ENCODE assay signal across 20 mouse cellular contexts in genomic region chr11:51740701-51741100, GRCm38 (mm10). TPM values are rescaled to one million over a fixed set of nuclear protein-coding genes. Genes with fewer than 3 reads are reported as not detected.
A peak's percentile ranks its signal among the peaks of the same experiment; 100 is the strongest.
DNase-seq lines count a peak whose midpoint lies in the region; ATAC-seq and TF ChIP-seq lines count a peak whose summit lies in the region.
"Had no signal": no experiment of that assay in that cellular context is flagged by ENCODE, and none has a peak within 500 bp of the region (broad histone marks: within the 10 kb centered on the region; RNA-seq: fewer than 3 reads in every experiment).

No protein-coding gene starts in this region.

- no peaks in the 10 kb centered on the region for H3K27me3 ChIP-seq in MEL (ENCODE audit: control insufficient read depth in 1 of 2, insufficient read depth in 2 of 2, low read length in 2 of 2)
- no peaks in the 10 kb centered on the region for H3K27me3 ChIP-seq in liver, embryonic 13.5 days
- no peaks in the 10 kb centered on the region for H3K27me3 ChIP-seq in liver, postnatal 0 days (ENCODE audit: insufficient read depth, low read length)
- no peaks in the 10 kb centered on the region for H3K27me3 ChIP-seq in hindbrain, embryonic 13.5 days
- H3K27me3 ChIP-seq: CH12.LX; embryonic facial prominence, embryonic 12.5 days; forebrain, embryonic 13.5 days; heart, embryonic 15.5 days; hindbrain, embryonic 15.5 days had no signal

- TF ChIP-seq RAD21 in MEL (IDR thresholded peaks at IDR 0.05; ENCODE audit: low read depth, low read length), result no peak

- H3K9ac ChIP-seq in MEL (ENCODE audit: control insufficient read depth, low read depth, low read length, poor library complexity, severe bottlenecking), result no peak overlapping the region
- peak overlapping the region; percentile 31; the same call in 1 of the 2 replicates for H3K9ac ChIP-seq in liver, embryonic 13.5 days
- no peak overlapping the region for H3K9ac ChIP-seq in liver, postnatal 0 days (replicated peaks)
- H3K9ac ChIP-seq in hindbrain, embryonic 13.5 days, result no peak overlapping the region
- H3K9ac ChIP-seq: embryonic facial prominence, embryonic 12.5 days; forebrain, embryonic 13.5 days; heart, embryonic 15.5 days; hindbrain, embryonic 15.5 days had no signal

- peaks cover 11 to 29% of the 10 kb centered on the region in 2 experiments for H3K36me3 ChIP-seq in MEL (ENCODE audit: control insufficient read depth in 1 of 2, insufficient read depth in 2 of 2, low read length in 2 of 2)
- peaks cover 43% of the 10 kb centered on the region for H3K36me3 ChIP-seq in liver, embryonic 13.5 days
- H3K36me3 ChIP-seq in liver, postnatal 0 days (replicated peaks; ENCODE audit: insufficient read depth, low read length), result peaks cover 35% of the 10 kb centered on the region
- H3K36me3 ChIP-seq in hindbrain, embryonic 13.5 days, result peaks cover 55% of the 10 kb centered on the region

- DNase-seq in MEL (ENCODE audit: low read depth, low spot score), result peak; percentile 30
- DNase-seq in liver, embryonic 13.5 days, result peak; percentile 34
- no peak for DNase-seq in liver, postnatal 0 days
- DNase-seq in gastrocnemius, postnatal 14 days, result no peak
- no peak for DNase-seq in kidney, postnatal 10 days
- DNase-seq: adrenal gland, postnatal 10 days; cerebellum, adult 11-12 months; cerebellum, adult 9-10 months; cerebellum, postnatal 25 days; gastrocnemius, adult 2 months; heart, adult 2 months had no signal

- no peak overlapping the region for H3K4me3 ChIP-seq in MEL (ENCODE audit: control insufficient read depth in 1 of 2, insufficient read depth in 1 of 2, low read depth in 2 of 2, low read length in 2 of 2)
- no peak overlapping the region for H3K4me3 ChIP-seq in liver, embryonic 13.5 days (replicated peaks)
- no peak overlapping the region for H3K4me3 ChIP-seq in liver, postnatal 0 days (ENCODE audit: low read depth, low read length)
- no peak overlapping the region for H3K4me3 ChIP-seq in hindbrain, embryonic 13.5 days
- H3K4me3 ChIP-seq: embryonic facial prominence, embryonic 12.5 days; forebrain, embryonic 13.5 days; gastrocnemius, adult 2 months; heart, adult 2 months; heart, embryonic 15.5 days; hindbrain, embryonic 10.5 days; hindbrain, embryonic 15.5 days had no signal

- H3K9me3 ChIP-seq in MEL (replicated peaks; ENCODE audit: insufficient read depth, low read length), result no peaks in the 10 kb centered on the region
- H3K9me3 ChIP-seq in liver, embryonic 13.5 days (replicated peaks), result no peaks in the 10 kb centered on the region
- H3K9me3 ChIP-seq in liver, postnatal 0 days (ENCODE audit: low read length), result no peaks in the 10 kb centered on the region
- H3K9me3 ChIP-seq in hindbrain, embryonic 13.5 days, result no peaks in the 10 kb centered on the region
- H3K9me3 ChIP-seq: embryonic facial prominence, embryonic 12.5 days; forebrain, embryonic 13.5 days; heart, embryonic 15.5 days; hindbrain, embryonic 10.5 days; hindbrain, embryonic 15.5 days had no signal

- H3K4me2 ChIP-seq in liver, embryonic 13.5 days, result peak overlapping the region; percentile 36; the same call in 1 of the 2 replicates
- 0 out of 2 replicates have a peak overlapping the region, but pooled peaks have one; percentile 20 for H3K4me2 ChIP-seq in liver, postnatal 0 days (ENCODE audit: low read depth, low read length)
- H3K4me2 ChIP-seq in hindbrain, embryonic 13.5 days, result no peak overlapping the region
- H3K4me2 ChIP-seq: embryonic facial prominence, embryonic 12.5 days; forebrain, embryonic 13.5 days; heart, embryonic 11.5 days; heart, embryonic 15.5 days; hindbrain, embryonic 15.5 days had no signal

- WGBS in liver, embryonic 13.5 days (ENCODE audit: insufficient replicate concordance), result 37% methylated on average over 3 of the region's 3 CpGs
- WGBS in liver, postnatal 0 days (ENCODE audit: insufficient replicate concordance), result 59% methylated on average over 3 of the region's 3 CpGs
- over 99% methylated on average over 3 of the region's 3 CpGs for WGBS in hindbrain, embryonic 13.5 days

- no peak for TF ChIP-seq CTCF in MEL (IDR thresholded peaks at IDR 0.05 in 2 of 3, conservative IDR thresholded peaks at IDR 0.05 in 1 of 3; ENCODE audit: control insufficient read depth in 1 of 3, insufficient read depth in 1 of 3, low read depth in 2 of 3, low read length in 3 of 3, poor library complexity in 1 of 3, severe bottlenecking in 1 of 3)
- no peak for TF ChIP-seq CTCF in liver, postnatal 0 days (IDR thresholded peaks at IDR 0.05; ENCODE audit: low read depth)

- no peak for TF ChIP-seq POLR2A in MEL (IDR thresholded peaks at IDR 0.05; ENCODE audit: control insufficient read depth in 1 of 2, insufficient read depth in 1 of 2, low read depth in 1 of 2, low read length in 2 of 2, poor library complexity in 1 of 2)

- no peak for TF ChIP-seq EP300 in MEL (IDR thresholded peaks at IDR 0.05; ENCODE audit: low read depth in 1 of 2, low read length in 2 of 2)
- TF ChIP-seq EP300 in liver, postnatal 0 days (IDR thresholded peaks at IDR 0.05; ENCODE audit: low read depth), result no peak

- peaks cover 0 to 10% of the 10 kb centered on the region in 2 experiments; a peak in 3 of 4 replicates for H3K4me1 ChIP-seq in MEL (ENCODE audit: control insufficient read depth in 1 of 2, insufficient read depth in 2 of 2, low read length in 2 of 2)
- H3K4me1 ChIP-seq in liver, embryonic 13.5 days (replicated peaks), result peaks cover 45% of the 10 kb centered on the region
- H3K4me1 ChIP-seq in liver, postnatal 0 days (ENCODE audit: insufficient read depth), result peaks cover 21% of the 10 kb centered on the region
- H3K4me1 ChIP-seq in hindbrain, embryonic 13.5 days (replicated peaks), result no peaks in the 10 kb centered on the region
- H3K4me1 ChIP-seq: embryonic facial prominence, embryonic 12.5 days; forebrain, embryonic 13.5 days; heart, embryonic 15.5 days; hindbrain, embryonic 10.5 days; hindbrain, embryonic 15.5 days had no signal

- ATAC-seq in erythroblast, adult 5-6 weeks (replicated peaks; ENCODE audit: low FRiP score, poor library complexity, severe bottlenecking), result 0 out of 2 replicates have a peak, but pooled peaks have one; percentile 20
- peak; percentile 61 for ATAC-seq in liver, embryonic 13.5 days (ENCODE audit: low read depth)
- ATAC-seq in liver, postnatal 0 days, result peak; percentile 9; the same call in 1 of the 2 replicates
- ATAC-seq in hindbrain, embryonic 13.5 days (ENCODE audit: low FRiP score), result no peak
- ATAC-seq: forebrain, embryonic 13.5 days had no signal

- intact Hi-C loops in gastrocnemius, postnatal 14 days (cut with DNase I; ENCODE audit: low total_unique reads), result no loop called here

- no peak overlapping the region for H3K27ac ChIP-seq in MEL (ENCODE audit: control insufficient read depth, low read depth, low read length)
- peak overlapping the region; percentile 84 for H3K27ac ChIP-seq in liver, embryonic 13.5 days
- H3K27ac ChIP-seq in liver, postnatal 0 days (ENCODE audit: low read depth), result peak overlapping the region; percentile 39
- H3K27ac ChIP-seq in hindbrain, embryonic 13.5 days, result no peak overlapping the region
- H3K27ac ChIP-seq: embryonic facial prominence, embryonic 12.5 days; forebrain, embryonic 13.5 days; gastrocnemius, adult 2 months; heart, adult 2 months; heart, embryonic 15.5 days; hindbrain, embryonic 10.5 days; hindbrain, embryonic 15.5 days had no signal

- H3K79me2 ChIP-seq in MEL (ENCODE audit: control insufficient read depth, insufficient read depth, low read length, poor library complexity), result no peaks in the 10 kb centered on the region

TF ChIP-seq in MEL, 35 proteins besides CTCF, POLR2A, EP300 and RAD21 (continues in another document):
- TF ChIP-seq MEF2A (IDR thresholded peaks at IDR 0.05; ENCODE audit: extremely low read depth, insufficient replicate concordance, low read depth, low read length, poor library complexity, severe bottlenecking), result no peak
- no peak for TF ChIP-seq MYC (IDR thresholded peaks at IDR 0.05; ENCODE audit: low read depth, low read length)
- no peak for TF ChIP-seq SIN3A (IDR thresholded peaks at IDR 0.05; ENCODE audit: low read length)
- no peak for TF ChIP-seq MXI1 (IDR thresholded peaks at IDR 0.05; ENCODE audit: low read depth, low read length)

RNA-seq across cellular contexts. Expression of gene Sec24a, which starts 22.7 kb away (rescaled TPM):
- 5.3 TPM in 2 replicates for total RNA-seq in MEL (2012; rRNA removed)
- 10 to 100 TPM; 14.1 to 38.2 TPM for polyA plus RNA-seq in MEL (2012; ENCODE audit: insufficient read depth in 1 of 2, insufficient read length in 2 of 2, low read depth in 1 of 2, low replicate concordance in 2 of 2, missing spikeins in 1 of 2)
- 4.2 and 7.3 TPM in 2 replicates for total RNA-seq in erythroblast, adult 5-6 weeks (2015; ENCODE audit: low replicate concordance)
- total RNA-seq in erythroblast, adult 5-6 weeks (2017; ENCODE audit: low replicate concordance), result 2.0 and 2.6 TPM in 2 replicates
- polyA plus RNA-seq in liver, embryonic 13.5 days (2015; fragmentation: Nextera tagmentation; extraction: Ambion mirVana), result 5.8 and 8.4 TPM in 2 replicates
- polyA plus RNA-seq in liver, postnatal 0 days (2015; fragmentation: Nextera tagmentation; extraction: Ambion mirVana), result 14.1 and 15.0 TPM in 2 replicates
- total RNA-seq in gastrocnemius, postnatal 14 days (2021), result 10 to 100 TPM; 22.9 to 35.1 TPM
- 14.8 and 15.3 TPM in 2 replicates for polyA plus RNA-seq in hindbrain, embryonic 13.5 days (2015; fragmentation: Nextera tagmentation; extraction: Ambion mirVana)

RNA-seq across cellular contexts. Expression of gene Sar1b, which starts 22.8 kb away (rescaled TPM):
- 99.0 and 104 TPM in 2 replicates for total RNA-seq in MEL (2012; rRNA removed)
- 100 to 1,000 TPM in 1 of 2 experiments, not detected in 1; 124 TPM for polyA plus RNA-seq in MEL (2012; ENCODE audit: insufficient read depth in 1 of 2, insufficient read length in 2 of 2, low read depth in 1 of 2, low replicate concordance in 2 of 2, missing spikeins in 1 of 2)
- total RNA-seq in erythroblast, adult 5-6 weeks (2015; ENCODE audit: low replicate concordance), result 46.6 and 58.4 TPM in 2 replicates
- total RNA-seq in erythroblast, adult 5-6 weeks (2017; ENCODE audit: low replicate concordance), result 10.6 and 21.3 TPM in 2 replicates
- polyA plus RNA-seq in liver, embryonic 13.5 days (2015; fragmentation: Nextera tagmentation; extraction: Ambion mirVana), result 90.3 and 101 TPM in 2 replicates
- polyA plus RNA-seq in liver, postnatal 0 days (2015; fragmentation: Nextera tagmentation; extraction: Ambion mirVana), result 204 TPM in 2 replicates
- total RNA-seq in gastrocnemius, postnatal 14 days (2021), result 100 to 1,000 TPM; 212 to 254 TPM
- polyA plus RNA-seq in hindbrain, embryonic 13.5 days (2015; fragmentation: Nextera tagmentation; extraction: Ambion mirVana), result 182 and 189 TPM in 2 replicates

RNA-seq across cellular contexts. Expression of gene 0610009B22Rik, which starts 52.0 kb away (rescaled TPM):
- 37.3 and 37.7 TPM in 2 replicates for total RNA-seq in MEL (2012; rRNA removed)
- polyA plus RNA-seq in MEL (2012; ENCODE audit: insufficient read depth in 1 of 2, insufficient read length in 2 of 2, low read depth in 1 of 2, low replicate concordance in 2 of 2, missing spikeins in 1 of 2), result 10 to 100 TPM in 1 of 2 experiments, not detected in 1; 24.4 TPM
- total RNA-seq in erythroblast, adult 5-6 weeks (2015; ENCODE audit: low replicate concordance), result 11.9 and 18.1 TPM in 2 replicates
- 5.0 and 8.1 TPM in 2 replicates for total RNA-seq in erythroblast, adult 5-6 weeks (2017; ENCODE audit: low replicate concordance)
- 45.2 and 50.6 TPM in 2 replicates for polyA plus RNA-seq in liver, embryonic 13.5 days (2015; fragmentation: Nextera tagmentation; extraction: Ambion mirVana)
- polyA plus RNA-seq in liver, postnatal 0 days (2015; fragmentation: Nextera tagmentation; extraction: Ambion mirVana), result 61.9 and 66.5 TPM in 2 replicates
- total RNA-seq in gastrocnemius, postnatal 14 days (2021), result 10 to 100 TPM; 28.9 to 29.6 TPM
- 118 and 121 TPM in 2 replicates for polyA plus RNA-seq in hindbrain, embryonic 13.5 days (2015; fragmentation: Nextera tagmentation; extraction: Ambion mirVana)

Comparison
In these comparisons a context has a peak if more than half of its experiments do, and no peak if none do; other contexts are left out.
1. DNase-seq: peak in MEL (single experiment) and liver, embryonic 13.5 days (single experiment); none in liver, postnatal 0 days (single experiment), gastrocnemius, postnatal 14 days (single experiment) and kidney, postnatal 10 days (single experiment).
2. H3K27ac ChIP-seq: peak in liver, embryonic 13.5 days (single experiment) and liver, postnatal 0 days (single experiment); none in MEL (single experiment) and hindbrain, embryonic 13.5 days (single experiment).